Mouse (Mus musculus): ENCODE measurements around the gene Tgfbr2.

DNA sequence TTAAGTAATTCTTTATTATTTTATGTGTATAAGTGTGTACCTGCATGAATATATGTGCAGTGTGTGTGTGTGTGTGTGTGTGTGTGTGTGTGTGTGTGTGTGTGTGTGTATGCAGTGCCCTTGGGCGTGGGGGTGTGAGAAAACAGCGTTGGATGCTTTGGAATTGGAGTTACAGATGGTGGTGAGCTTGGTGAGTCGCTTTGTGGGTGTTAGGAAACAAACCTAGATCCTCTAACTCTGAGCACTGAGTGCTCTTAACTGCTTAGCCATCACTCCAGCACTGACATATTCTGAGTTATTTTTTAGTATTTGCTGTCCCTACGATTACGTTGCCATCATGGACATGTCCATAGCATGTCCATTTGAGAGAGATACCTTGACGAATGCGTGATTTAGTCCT is 59.3 kb downstream of the Tgfbr2 start:
- TF ChIP-seq POLR2A (IDR thresholded peaks at IDR 0.05; ENCODE audit: low read depth, low read length) (no peak), CTCF (conservative IDR thresholded peaks at IDR 0.05; ENCODE audit: insufficient read depth, insufficient read length, low read depth, low read length) (no peak)

Data from kidney, adult 2 months (tissue).